Comparison of ENCODE assay signal across 17 mouse cellular contexts in the genomic region with DNA sequence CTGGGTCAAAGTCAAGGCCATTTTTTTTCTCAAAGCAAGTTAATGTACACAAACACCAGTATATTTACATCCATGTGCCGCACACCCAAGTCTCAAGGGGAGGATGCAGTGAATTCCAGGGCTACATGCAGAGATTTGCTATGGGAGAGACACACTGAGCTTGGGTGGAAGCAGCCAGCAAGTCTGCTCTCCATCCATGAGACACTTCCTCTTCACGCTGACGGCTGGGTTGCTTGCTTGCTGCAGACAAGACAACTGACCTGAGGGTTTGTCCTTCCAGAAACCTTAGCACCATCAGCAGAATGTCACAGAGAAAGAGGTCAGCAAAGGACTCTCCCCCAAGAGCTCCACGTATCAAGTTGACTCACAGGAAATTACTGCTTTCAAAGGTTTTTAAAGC.
"Had no signal": no experiment of that assay in that cellular context is flagged by ENCODE, and none has a peak within 500 bp of the region (broad histone marks: within the 10 kb centered on the region; RNA-seq: fewer than 3 reads in every experiment).

No protein-coding gene starts in this region.

- H3K4me2 ChIP-seq: liver, embryonic 11.5 days; liver, embryonic 13.5 days; liver, embryonic 15.5 days; midbrain, embryonic 12.5 days; midbrain, embryonic 15.5 days; neural tube, embryonic 12.5 days; stomach, embryonic 15.5 days had no signal

- ATAC-seq: liver, postnatal 0 days; midbrain, embryonic 15.5 days had no signal

- DNase-seq: liver, embryonic 13.5 days; liver, postnatal 0 days; lung, postnatal 14 days; lung, postnatal 36 days; right cerebral cortex, postnatal 14 days; thymus, adult 2 months; thymus, postnatal 25 days; thymus, postnatal 4 days had no signal

- H3K36me3 ChIP-seq: liver, embryonic 13.5 days; liver, embryonic 15.5 days; midbrain, embryonic 12.5 days; midbrain, embryonic 15.5 days; neural tube, embryonic 12.5 days; stomach, embryonic 15.5 days had no signal

- H3K4me3 ChIP-seq: liver, embryonic 13.5 days; liver, embryonic 15.5 days; megakaryocyte, embryonic 14.5 days; midbrain, embryonic 12.5 days; midbrain, embryonic 15.5 days; neural tube, embryonic 12.5 days; stomach, embryonic 15.5 days had no signal

- H3K9me3 ChIP-seq: liver, embryonic 13.5 days; liver, embryonic 15.5 days; midbrain, embryonic 12.5 days; midbrain, embryonic 15.5 days; neural tube, embryonic 12.5 days; stomach, embryonic 15.5 days had no signal

- H3K9ac ChIP-seq: liver, embryonic 13.5 days; liver, embryonic 15.5 days; liver, postnatal 0 days; midbrain, embryonic 12.5 days; midbrain, embryonic 15.5 days; neural tube, embryonic 12.5 days; stomach, embryonic 15.5 days had no signal

- H3K27ac ChIP-seq: liver, embryonic 13.5 days; liver, embryonic 15.5 days; macrophage; midbrain, embryonic 12.5 days; midbrain, embryonic 15.5 days; neural tube, embryonic 12.5 days; stomach, embryonic 15.5 days; stomach, postnatal 0 days had no signal

- H3K27me3 ChIP-seq: liver, embryonic 13.5 days; liver, embryonic 15.5 days; stomach, embryonic 15.5 days had no signal

- H3K4me1 ChIP-seq: liver, embryonic 13.5 days; liver, embryonic 15.5 days; megakaryocyte, embryonic 14.5 days; midbrain, embryonic 12.5 days; midbrain, embryonic 15.5 days; neural tube, embryonic 12.5 days; stomach, embryonic 15.5 days had no signal
